Mouse (Mus musculus): ENCODE results near the gene Sdhc.
A peak's percentile ranks its signal among the peaks of the same experiment; 100 is the strongest.
"Not testable (repeated sequence)": the region's sequence is repeated elsewhere in the genome, so short reads cannot be mapped to it uniquely, and the experiment has no call there.

The Sdhc gene

GRCm38 (mm10) chr1:171112986-171113385 is 37.4 kb downstream of the Sdhc start:
- no peak for DNase-seq (ENCODE audit: low spot score in 2 of 2)

- peak; percentile 47 to 48 for DNase-seq (ENCODE audit: low spot score in 2 of 2)
Observed at GRCm38 (mm10) chr1:171111781-171112575, 38.4 kb downstream of the Sdhc start.

- peak; percentile 90 to 91 for DNase-seq (ENCODE audit: low spot score in 2 of 2)
Observed at GRCm38 (mm10) chr1:171111020-171111780, 39.2 kb downstream of the Sdhc start.

- no peak for DNase-seq (ENCODE audit: low spot score in 2 of 2)
Observed at GRCm38 (mm10) chr1:171110659-171111019, 39.8 kb downstream of the Sdhc start.

- DNase-seq (ENCODE audit: low spot score in 2 of 2): no peak
Observed at GRCm38 (mm10) chr1:171109620-171110019, 40.8 kb downstream of the Sdhc start.

- no peak for DNase-seq (ENCODE audit: low spot score in 2 of 2)
Observed at GRCm38 (mm10) chr1:171105226-171105625, 45.2 kb downstream of the Sdhc start.

GRCm38 (mm10) chr1:171103179-171103840 is 47.1 kb downstream of the Sdhc start:
- DNase-seq (ENCODE audit: low spot score in 2 of 2): no peak

GRCm38 (mm10) chr1:171102547-171103177 is 47.7 kb downstream of the Sdhc start:
- DNase-seq (ENCODE audit: low spot score in 2 of 2): peak; percentile 77 to 80

GRCm38 (mm10) chr1:171101733-171102546 is 48.5 kb downstream of the Sdhc start:
- peak; percentile 81 to 87 for DNase-seq (ENCODE audit: low spot score in 2 of 2)

- no peak for DNase-seq (ENCODE audit: low spot score in 2 of 2)
Observed at GRCm38 (mm10) chr1:171101033-171101432, 49.4 kb downstream of the Sdhc start.

GRCm38 (mm10) chr1:171097612-171098011 is 52.8 kb downstream of the Sdhc start:
- no peak for DNase-seq (ENCODE audit: low spot score in 2 of 2)

- DNase-seq (ENCODE audit: low spot score in 2 of 2): no peak
Observed at GRCm38 (mm10) chr1:171097136-171097535, 53.3 kb downstream of the Sdhc start.

- DNase-seq (ENCODE audit: low spot score in 2 of 2): no peak
Observed at GRCm38 (mm10) chr1:171096110-171096964, 54.1 kb downstream of the Sdhc start.

- DNase-seq (ENCODE audit: low spot score in 2 of 2): no peak
Observed at GRCm38 (mm10) chr1:171094424-171094823, 56.0 kb downstream of the Sdhc start.

GRCm38 (mm10) chr1:171090761-171091160 is 59.6 kb downstream of the Sdhc start:
- no peak for DNase-seq (ENCODE audit: low spot score in 2 of 2)

GRCm38 (mm10) chr1:171089891-171090290 is 60.5 kb downstream of the Sdhc start:
- DNase-seq (ENCODE audit: low spot score in 2 of 2): no peak

- DNase-seq (ENCODE audit: low spot score in 2 of 2): not testable (repeated sequence)
Observed at GRCm38 (mm10) chr1:171088237-171088869, 62.0 kb downstream of the Sdhc start.

GRCm38 (mm10) chr1:171085718-171086117 is 64.7 kb downstream of the Sdhc start:
- DNase-seq (ENCODE audit: low spot score in 2 of 2): no peak

- DNase-seq (ENCODE audit: low spot score in 2 of 2): not testable (repeated sequence)
Observed at GRCm38 (mm10) chr1:171081512-171082231, 68.7 kb downstream of the Sdhc start.
